Comparison of ENCODE assay signal across 20 mouse cellular contexts in genomic region chr13:81013953-81014352, GRCm38 (mm10).
A peak's percentile ranks its signal among the peaks of the same experiment; 100 is the strongest.
DNase-seq lines count a peak whose midpoint lies in the region; ATAC-seq and TF ChIP-seq lines count a peak whose summit lies in the region.
"Had no signal": no experiment of that assay in that cellular context is flagged by ENCODE, and none has a peak within 500 bp of the region (broad histone marks: within the 10 kb centered on the region; RNA-seq: fewer than 3 reads in every experiment).

No protein-coding gene starts in this region.

- peak; percentile 11; the same call in 1 of the 2 replicates for ATAC-seq in lung, embryonic 14.5 days (ENCODE audit: insufficient read depth)
- ATAC-seq in monocyte, adult 5-6 weeks (replicated peaks; ENCODE audit: insufficient number of reproducible peaks, low FRiP score, low TSS enrichment, poor library complexity, severe bottlenecking), result peak; percentile 53; the same call in 1 of the 2 replicates
- ATAC-seq: forebrain, embryonic 14.5 days; hindbrain, postnatal 0 days had no signal

- H3K9me3 ChIP-seq in lung, embryonic 14.5 days (ENCODE audit: low read depth, low read length), result no peaks in the 10 kb centered on the region
- H3K9me3 ChIP-seq: embryonic facial prominence, embryonic 10.5 days; forebrain, embryonic 10.5 days; heart, embryonic 15.5 days; hindbrain, embryonic 13.5 days had no signal

- WGBS in lung, embryonic 14.5 days, result 69% methylated on average over 1 of the region's 1 CpGs

- no peaks in the 10 kb centered on the region for H3K4me1 ChIP-seq in lung, embryonic 14.5 days (ENCODE audit: insufficient read depth)
- H3K4me1 ChIP-seq: embryonic facial prominence, embryonic 10.5 days; forebrain, embryonic 10.5 days; heart, embryonic 15.5 days; hindbrain, embryonic 13.5 days had no signal

- H3K36me3 ChIP-seq in lung, embryonic 14.5 days (ENCODE audit: insufficient read depth), result no peaks in the 10 kb centered on the region
- H3K36me3 ChIP-seq: embryonic facial prominence, embryonic 10.5 days; forebrain, embryonic 10.5 days; heart, embryonic 15.5 days; hindbrain, embryonic 13.5 days had no signal

- TF ChIP-seq CTCF in lung, embryonic 14.5 days (IDR thresholded peaks at IDR 0.05; ENCODE audit: low read depth), result no peak

- H3K4me3 ChIP-seq in lung, embryonic 14.5 days (ENCODE audit: low read depth, low read length), result no peak overlapping the region
- H3K4me3 ChIP-seq: embryonic facial prominence, embryonic 10.5 days; forebrain, embryonic 10.5 days; heart, adult 2 months; heart, embryonic 15.5 days; hindbrain, embryonic 13.5 days had no signal

- H3K9ac ChIP-seq in lung, embryonic 14.5 days, result no peak overlapping the region
- H3K9ac ChIP-seq: heart, embryonic 15.5 days; hindbrain, embryonic 13.5 days had no signal

- peak; percentile 40 for DNase-seq in lung, embryonic 14.5 days
- no peak for DNase-seq in lung, postnatal 25 days (ENCODE audit: low spot score)
- DNase-seq in 416B (ENCODE audit: low read depth), result peak; percentile 17
- peak; percentile 27 for DNase-seq in fibroblast of lung, adult 2 months (ENCODE audit: low read depth)
- no peak for DNase-seq in urinary bladder, adult 2 months (ENCODE audit: low spot score)
- no peak for DNase-seq in embryo, embryonic 11 days
- DNase-seq: adrenal gland, postnatal 14 days; cerebellum, adult 11-12 months; cerebellum, adult 9-10 months; cerebellum, postnatal 25 days; heart, adult 2 months; heart, postnatal 14 days had no signal

- no peaks in the 10 kb centered on the region for H3K27me3 ChIP-seq in lung, embryonic 14.5 days (ENCODE audit: insufficient read depth, low read length)
- H3K27me3 ChIP-seq: heart, embryonic 15.5 days; hindbrain, embryonic 13.5 days had no signal

- H3K4me2 ChIP-seq in lung, embryonic 14.5 days, result no peak overlapping the region
- H3K4me2 ChIP-seq: heart, embryonic 11.5 days; heart, embryonic 15.5 days; hindbrain, embryonic 13.5 days had no signal

- no peak overlapping the region for H3K27ac ChIP-seq in lung, embryonic 14.5 days (ENCODE audit: low read depth)
- H3K27ac ChIP-seq: embryonic facial prominence, embryonic 10.5 days; forebrain, embryonic 10.5 days; heart, adult 2 months; heart, embryonic 15.5 days; hindbrain, embryonic 13.5 days; hindbrain, postnatal 0 days had no signal

Comparison
In these comparisons a context has a peak if more than half of its experiments do, and no peak if none do; other contexts are left out.
1. DNase-seq: peak in lung, embryonic 14.5 days (single experiment), 416B (single experiment) and fibroblast of lung, adult 2 months (single experiment); none in lung, postnatal 25 days (single experiment), urinary bladder, adult 2 months (single experiment) and embryo, embryonic 11 days (single experiment).